Mouse (Mus musculus) forelimb bud, embryonic 11.5 days (tissue): ENCODE measurements around the gene Sugp1.
A peak's percentile ranks its signal among the peaks of the same experiment; 100 is the strongest.
"Not testable (repeated sequence)": the region's sequence is repeated elsewhere in the genome, so short reads cannot be mapped to it uniquely, and the experiment has no call there.

Experiments used
- DNase-seq: peaks from one replicate; pipeline ENCODE4 v3.0.0-alpha.2; 2012; ENCODE audit warnings: low read depth, low spot score

The Sugp1 gene

DNA sequence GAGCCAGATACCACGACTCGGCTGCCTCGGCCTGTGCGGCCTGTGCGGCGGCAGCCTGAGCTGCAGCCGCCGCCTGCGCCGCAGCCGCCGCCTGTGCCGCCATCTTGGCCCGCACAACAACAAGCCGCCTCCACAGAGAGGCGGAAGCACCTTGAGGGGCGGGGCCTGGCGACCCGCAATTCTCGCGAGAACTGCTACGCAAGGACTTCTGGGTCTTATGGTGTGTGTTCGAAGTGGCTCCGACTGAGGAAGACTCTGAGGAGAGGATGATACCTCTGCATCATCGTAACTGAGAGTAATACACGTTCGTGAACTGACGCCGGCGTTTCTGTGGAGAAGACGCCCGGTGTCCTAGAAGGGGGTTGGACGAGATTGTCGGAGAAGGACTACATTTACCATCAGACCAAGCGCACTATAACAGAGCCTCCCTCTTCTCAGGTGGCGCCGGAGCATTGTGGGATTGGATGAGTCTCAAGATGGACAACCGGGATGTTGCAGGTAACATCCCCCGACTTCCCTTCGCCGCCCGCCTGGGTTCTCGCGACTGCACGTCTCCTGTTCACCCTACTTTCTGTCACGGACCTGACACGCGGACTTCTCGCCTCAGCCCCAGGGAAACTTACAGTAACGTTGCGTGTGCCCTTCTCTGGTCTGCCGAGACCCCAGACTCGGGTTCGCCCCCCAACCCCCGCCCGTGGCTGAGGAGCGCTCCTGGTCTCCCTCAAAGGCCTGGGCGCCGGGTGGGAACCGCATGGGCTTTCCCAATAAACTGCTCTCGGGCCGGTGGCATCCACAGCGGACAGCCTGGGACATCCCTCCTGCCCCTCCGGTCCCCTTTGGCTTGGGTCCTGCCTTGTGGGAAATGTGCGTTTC is at the start of gene Sugp1, which contains the start of gene Mau2:
Gene Sugp1, plus strand, starts transcription at position 231 of the 873 bp plus-strand sequence.
Gene Mau2, minus strand, starts transcription at position 152 of the 873 bp plus-strand sequence.
- peak; percentile 98 for DNase-seq

DNA sequence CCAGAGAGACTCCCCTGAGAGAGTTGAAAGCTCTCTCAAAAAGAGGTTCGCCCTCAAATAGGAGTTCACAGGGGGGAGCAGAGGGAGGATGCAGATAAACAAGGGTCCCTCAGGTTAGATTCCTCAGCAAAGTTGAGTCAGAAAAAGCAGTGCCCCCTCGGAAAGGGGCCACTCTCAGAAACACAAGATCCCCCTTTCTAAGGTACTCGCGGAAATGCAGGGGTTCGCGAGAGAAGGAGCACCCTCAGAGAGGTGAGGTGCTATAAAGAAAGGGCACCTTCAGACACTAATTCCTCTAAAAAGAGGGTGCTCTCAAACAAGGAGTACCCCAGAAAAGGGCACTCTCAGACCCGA is 47.2 kb upstream of the Sugp1 start:
- DNase-seq, result no peak

DNA sequence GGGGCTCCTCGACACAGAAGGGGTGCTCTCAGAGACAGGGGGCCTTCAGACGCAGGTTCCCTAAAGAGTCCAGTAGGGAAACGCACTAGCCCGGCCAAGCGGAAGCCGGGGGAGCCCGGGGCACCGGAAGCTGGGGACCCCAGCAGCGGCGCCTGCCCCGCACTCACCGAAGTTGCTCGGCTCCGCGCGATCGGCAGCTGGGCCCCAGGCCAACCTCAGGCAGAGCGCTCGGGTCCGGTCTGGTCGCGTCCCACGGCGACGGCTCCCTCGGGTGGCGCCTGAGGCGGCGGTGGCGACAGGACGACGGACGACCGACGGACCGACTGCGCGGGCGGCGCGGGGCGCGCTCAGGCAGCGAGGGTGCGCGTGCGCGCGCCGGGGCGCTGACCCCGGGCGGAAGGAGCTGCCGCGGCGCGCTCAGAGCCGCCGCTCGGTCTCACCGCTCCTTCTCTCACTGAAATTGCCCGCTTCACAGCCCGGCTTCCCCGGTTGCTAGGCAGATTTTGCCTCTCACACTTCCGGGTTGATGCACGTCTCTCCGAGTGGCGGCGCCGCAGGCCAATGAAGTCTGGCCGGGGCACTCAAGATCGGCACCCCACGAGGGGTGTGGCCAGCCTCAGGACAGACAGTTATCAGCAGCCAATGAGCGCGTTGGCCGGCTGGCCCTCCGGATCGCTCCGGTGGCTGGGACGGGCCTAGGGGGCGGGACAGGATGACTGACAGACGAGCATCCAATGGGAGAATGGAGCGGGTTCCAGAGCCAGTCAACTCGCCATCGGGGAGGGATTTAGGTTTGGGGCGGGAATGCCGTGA is 46.6 kb upstream of the Sugp1 start, which contains the start of gene Gatad2a:
Gene Gatad2a, minus strand, starts transcription at position 609 of the 813 bp plus-strand sequence.
- peak; percentile 99 for DNase-seq

DNA sequence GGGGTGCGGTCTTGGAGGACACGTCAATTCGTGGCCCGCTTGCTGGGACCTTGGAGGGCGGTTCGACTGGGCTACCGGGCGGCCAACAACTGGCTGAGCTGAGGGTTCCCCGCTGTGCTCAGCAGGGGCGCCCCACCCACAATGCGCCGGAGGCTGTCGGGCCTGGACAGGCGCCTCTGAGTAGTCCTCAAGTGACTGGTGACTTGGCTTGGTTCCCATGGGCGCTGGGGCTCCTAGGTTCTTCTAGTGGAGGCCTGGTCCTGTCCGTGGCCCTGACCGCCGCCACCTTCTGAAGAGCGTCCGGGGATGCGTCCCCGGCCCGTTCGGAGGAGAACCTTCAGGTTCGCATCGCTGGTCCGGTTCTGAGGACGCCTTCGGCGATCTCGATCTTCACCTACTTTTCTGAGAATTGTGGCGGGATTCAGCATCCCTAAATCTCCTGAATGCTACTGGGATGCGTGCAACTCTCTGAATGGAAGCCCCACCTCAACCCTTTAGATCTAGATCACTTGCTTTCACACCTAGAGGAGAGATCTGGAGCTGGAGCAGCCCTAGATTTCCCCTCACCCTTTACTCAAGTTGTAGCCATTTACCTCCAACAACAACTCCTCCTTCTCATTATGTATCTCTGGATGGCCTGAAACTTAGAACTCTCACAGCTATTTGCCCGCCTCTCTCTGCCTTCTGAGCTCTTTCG is 45.9 kb upstream of the Sugp1 start:
- DNase-seq, result no peak

DNA sequence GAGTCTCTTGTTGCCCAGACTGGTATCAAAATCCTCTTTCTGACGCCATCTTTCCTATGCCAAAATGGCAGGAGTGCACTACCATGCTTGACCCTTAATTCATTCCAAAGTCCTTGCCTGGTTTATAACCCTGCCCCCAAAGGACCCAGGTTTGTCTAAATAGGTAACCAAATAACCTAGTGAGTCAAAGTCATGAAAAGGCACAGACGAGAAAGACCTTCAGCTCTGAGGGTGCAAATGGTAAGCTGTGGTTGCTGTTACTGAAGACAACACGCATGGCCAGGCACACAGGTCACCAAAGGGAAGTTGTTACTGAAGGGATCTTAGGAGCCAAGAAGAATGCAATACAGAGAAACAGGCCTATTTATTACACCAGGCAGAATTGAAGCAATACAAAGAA is 43.9 kb upstream of the Sugp1 start:
- no peak for DNase-seq

DNA sequence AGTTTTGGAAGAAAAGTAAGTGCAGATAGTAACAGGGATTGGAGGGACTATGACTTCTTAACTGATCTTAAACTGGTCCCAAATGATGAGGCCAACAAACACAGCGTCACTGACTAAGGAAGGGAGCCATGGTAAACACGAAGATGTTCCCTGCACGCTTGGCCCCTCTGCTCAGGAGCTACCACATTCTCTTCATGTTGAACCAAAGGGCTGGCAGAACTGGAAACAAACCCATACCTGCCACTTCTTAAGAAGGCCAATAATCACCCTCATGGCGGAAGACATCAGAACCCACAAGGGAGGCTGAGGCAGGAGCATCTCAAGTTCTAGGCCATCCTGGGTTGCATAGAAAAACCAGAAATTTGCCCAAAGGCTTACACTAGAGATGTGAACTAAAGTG is 43.4 kb upstream of the Sugp1 start:
- DNase-seq, result no peak

DNA sequence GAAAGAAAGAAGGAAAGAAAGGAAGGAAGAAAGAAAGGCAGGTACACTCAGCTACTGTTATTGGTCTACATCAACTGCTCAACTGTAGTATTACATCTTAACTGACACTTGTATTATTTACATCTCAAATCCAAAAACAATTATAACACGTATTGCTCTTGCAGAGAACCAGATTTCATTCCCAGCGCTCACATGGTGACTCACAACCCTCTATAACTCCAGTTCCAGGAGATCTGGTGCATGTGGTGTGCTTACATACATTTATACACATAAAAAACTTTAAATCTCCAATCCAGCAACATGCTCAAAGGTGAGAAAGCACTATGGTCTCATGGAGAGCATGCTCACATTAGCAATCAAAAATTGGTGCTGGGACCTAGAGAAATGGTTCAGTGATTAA is 42.4 kb upstream of the Sugp1 start:
- no peak for DNase-seq

DNA sequence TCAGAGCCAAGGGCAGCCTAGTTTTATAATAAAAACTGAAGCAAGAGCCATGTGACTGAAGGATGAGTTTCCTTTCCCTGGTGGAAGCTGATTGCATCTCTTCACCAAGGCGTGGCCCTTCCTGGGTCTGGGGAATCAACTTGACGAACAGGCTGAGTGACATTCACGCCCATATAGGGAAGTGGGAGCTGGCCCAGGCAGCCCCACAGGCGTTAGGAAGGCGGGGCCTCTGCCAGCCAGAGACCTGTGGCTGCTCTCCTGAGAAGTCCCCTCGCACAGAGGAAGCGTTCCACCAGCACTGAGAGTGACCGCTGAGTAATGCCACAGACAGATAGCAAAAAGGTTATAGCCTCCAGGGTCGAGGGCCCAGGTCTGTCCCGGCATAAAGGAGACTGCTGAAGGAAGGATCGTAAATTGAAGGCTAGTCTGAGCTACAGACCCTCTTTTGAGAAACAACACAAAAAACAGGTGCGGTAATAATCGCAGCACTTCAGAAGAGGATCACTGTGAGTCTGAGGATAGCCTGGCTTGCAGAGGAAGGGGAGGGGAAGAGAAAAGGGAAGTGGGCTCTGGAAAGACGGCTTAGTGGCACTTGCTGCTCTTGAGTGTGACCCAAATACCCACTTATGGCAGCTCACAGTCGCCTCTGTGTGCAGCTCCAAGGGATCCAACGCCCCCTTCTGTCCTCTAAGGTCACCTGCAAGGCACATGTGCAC is 41.3 kb upstream of the Sugp1 start:
- DNase-seq, result peak; percentile 40

DNA sequence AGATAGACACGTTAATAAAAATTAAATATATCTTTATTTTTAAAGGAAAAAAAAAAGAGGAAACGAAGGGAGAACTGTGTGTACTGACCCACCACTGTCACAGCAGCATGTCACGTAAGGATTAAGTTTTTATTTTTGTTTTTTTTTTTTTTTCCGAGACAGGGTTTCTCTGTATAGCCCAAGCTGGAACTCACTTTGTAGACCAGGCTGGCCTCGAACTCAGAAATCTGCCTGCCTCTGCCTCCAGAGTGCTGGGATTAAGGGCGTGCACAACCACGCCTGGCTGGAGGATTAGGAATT is 40.8 kb upstream of the Sugp1 start:
- not testable (repeated sequence) for DNase-seq

DNA sequence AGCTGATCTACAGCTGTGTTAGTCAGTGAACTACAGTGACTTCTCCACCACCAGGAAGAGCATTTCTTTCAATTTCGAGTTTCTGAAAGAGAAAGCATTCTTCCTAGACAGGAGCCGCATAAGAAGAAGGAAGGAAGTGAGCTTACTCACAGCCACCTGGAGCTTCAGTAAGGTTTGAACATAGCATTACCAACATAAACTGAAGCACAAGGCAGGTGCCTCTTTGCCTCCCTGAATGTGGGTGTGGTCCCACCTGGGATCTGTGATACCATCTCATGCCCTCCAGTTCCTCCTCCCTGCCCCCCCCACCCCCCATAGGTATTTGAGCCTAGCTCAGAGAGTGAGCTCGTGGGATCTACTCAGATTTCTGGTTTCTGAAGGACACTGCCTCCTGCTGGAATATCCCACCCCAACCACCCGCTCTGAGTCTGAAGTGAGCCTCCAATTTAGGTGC is 39.4 kb upstream of the Sugp1 start:
- DNase-seq, result no peak

DNA sequence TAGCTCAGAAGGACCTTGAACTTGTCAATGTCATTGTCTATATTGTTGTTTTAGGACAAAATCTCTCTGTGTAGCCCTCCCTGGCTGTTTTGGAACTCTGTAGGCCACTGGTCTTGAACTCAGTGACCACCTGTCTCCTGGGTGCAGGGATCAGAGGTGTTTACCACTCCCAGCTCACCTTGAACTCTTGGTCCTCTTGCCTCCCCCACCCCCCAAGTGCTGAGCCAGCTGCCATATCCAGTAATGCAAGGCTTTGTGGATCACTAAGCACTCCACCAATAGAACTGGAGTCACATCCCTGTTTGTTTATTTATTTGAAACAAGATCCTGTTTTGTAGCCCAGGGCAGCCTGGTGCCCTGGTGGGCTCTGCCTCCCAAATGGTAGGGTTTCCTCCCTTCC is 38.3 kb upstream of the Sugp1 start:
- DNase-seq, result no peak

DNA sequence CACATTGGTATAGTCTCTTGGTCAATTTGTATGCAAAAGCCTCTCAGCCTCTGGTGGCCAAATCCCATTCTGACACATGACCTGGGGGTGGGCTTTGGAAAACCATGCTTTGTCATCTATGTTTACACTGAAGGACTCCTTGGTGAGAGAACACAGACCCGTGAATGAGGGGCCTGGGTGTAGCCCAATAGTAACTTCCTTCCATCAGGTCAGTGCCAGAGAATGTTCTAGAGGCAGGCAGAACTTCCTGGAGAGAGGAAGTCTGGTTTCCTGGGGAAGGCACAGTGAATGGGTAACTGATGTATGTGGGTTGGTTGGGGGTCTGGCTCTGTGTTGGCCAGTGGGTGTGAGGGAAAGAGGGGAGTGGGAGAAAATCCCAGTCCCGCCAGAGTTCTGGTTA is 37.4 kb upstream of the Sugp1 start:
- DNase-seq, result no peak

DNA sequence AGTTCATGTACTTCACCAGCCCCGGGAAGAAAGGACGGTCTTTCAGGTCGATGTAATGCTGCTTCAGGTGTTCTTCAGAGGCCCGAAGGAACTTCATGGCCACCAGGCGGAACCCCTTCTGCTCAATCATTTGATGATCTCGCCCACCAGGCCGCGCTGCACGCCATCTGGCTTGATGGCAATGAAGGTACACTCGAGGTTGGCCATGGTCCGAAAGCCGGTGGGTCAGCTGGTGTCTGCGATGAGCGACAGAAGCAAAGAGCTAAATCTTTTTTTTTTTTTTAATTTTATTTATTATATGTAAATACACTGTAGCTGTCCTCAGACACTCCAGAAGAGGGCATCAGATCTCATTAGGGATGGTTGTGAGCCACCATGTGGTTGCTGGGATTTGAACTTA is 31.8 kb upstream of the Sugp1 start:
- DNase-seq, result not testable (repeated sequence)

DNA sequence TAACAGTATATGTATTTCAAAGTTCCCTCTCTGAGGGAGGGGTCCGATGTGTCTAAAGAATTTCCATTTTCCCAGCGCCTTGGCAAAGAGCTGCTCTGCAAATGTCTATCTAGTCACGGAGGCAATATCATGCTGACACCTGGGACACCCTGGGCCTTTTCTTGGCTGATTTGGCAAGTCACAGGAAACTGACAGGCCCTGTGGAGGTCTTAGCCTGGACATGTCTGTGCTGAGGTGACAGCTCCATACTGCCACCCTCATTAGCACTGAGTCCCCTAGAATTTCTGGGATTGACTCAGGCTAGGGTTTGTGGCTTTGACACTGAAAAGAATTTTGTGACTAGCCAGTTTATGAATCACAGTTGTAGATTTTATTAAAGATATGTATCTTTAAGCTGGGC is 30.3 kb upstream of the Sugp1 start:
- DNase-seq, result no peak

DNA sequence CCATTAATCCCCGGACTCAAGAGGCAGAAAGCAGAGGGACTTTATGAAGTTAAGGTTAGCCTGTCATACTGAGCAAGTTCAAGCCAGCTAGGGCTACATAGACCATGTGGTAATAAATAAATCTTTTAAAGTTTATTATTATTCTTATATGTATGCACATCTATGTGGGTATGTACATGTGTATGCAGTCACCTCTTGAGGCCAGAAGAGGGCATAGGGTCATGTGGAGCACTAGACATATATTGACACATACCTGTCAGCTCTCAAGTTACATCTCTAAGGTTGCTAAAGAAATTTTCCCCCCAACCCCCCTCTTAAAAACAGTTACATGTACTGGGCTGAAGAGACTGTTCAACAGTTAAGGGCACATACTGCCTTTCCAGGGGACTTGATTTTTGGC is 29.9 kb upstream of the Sugp1 start:
- DNase-seq, result no peak

DNA sequence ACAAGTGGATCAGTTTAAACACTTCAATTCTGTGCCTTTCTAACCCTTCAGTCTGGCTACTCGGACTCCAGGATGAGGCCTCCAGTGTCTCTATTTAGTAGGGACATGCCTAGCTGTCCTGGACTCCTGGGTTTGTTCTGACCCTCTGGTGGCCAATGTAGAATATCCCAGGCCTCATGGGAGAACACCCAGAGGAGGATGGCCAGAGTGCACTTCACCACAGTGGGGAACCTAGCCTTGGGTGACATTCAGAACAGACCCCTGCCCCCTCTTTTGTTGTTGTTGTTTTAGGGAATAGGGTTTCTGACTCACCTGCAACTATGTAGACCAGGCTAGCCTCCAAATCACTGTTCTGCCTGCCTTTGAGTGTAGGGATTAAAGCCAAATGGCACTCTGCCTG is 27.6 kb upstream of the Sugp1 start:
- DNase-seq, result no peak

DNA sequence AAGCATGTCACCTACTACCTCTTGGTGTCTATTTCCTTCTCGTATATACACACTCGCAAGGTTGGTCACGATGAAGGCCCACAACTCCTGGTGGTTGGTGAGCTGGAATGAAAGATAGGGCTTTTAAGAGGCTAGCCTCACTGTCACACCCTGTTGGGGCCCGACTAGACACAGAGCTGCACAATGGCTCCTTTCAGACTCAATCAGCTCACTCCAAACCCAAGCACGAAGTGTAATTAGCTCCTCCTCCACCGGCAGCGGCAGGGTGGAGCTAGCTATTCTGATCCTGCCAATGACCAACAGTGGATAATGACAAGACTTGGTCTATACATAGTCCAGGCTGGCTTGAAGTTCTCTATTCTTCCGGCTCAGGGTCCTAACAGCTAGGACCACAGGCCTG is 19.0 kb upstream of the Sugp1 start:
- no peak for DNase-seq

DNA sequence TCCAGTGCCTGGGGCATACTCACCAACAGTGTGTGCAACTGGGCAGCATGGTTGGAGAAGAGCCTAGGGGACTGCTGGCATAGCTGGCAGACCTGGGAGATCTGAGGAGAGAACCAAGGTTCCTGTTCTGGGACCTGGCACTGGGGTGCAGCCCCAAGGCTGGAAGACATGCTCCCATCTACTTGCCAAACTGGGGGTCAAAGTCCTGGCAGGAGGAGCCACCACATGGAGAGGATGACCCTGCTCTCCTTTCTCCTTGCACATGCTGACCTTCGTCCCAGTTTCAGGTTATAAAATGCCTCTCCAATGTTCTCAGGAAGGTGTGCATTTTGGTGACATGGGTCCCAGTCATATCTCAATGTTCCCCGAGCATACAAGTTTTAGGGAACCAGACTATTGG is 16.5 kb upstream of the Sugp1 start:
- no peak for DNase-seq

DNA sequence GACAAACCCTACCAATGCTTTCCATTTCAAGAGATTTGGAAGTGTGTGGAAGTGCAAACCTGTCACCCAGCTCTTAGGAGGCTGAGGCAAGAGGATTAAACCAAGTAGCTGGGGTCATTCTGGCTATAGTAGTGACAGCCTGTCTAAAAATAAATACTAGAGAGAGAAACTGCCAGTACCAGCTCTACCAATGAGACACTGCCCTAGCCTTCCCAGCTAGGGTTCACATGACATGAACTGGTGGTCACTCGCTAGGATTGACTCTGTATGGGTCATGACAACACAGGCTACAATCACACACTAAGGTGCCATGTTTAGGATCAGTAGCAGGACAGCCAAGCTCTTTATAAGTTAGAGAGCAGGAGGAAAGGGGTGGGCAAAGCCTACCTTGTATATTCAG is 12.4 kb upstream of the Sugp1 start:
- DNase-seq, result no peak

DNA sequence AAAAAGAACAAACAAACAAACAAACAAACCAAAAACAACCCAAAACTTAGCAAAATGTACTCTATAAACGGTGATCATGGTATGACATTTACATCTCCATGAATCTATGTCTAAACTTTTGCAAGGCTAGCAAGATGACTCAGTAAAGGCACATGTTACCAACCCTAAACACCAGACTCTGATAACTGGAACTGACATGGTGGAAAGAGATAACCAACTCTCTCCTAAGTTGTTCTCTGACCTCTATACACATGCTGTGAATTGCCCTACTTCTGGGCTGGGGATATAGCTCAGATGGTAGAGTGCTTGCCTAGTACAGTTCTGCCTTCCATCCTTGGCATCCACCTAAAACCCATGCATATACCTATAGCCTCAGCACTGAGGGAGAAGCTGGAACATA is 4.6 kb upstream of the Sugp1 start:
- DNase-seq, result no peak

DNA sequence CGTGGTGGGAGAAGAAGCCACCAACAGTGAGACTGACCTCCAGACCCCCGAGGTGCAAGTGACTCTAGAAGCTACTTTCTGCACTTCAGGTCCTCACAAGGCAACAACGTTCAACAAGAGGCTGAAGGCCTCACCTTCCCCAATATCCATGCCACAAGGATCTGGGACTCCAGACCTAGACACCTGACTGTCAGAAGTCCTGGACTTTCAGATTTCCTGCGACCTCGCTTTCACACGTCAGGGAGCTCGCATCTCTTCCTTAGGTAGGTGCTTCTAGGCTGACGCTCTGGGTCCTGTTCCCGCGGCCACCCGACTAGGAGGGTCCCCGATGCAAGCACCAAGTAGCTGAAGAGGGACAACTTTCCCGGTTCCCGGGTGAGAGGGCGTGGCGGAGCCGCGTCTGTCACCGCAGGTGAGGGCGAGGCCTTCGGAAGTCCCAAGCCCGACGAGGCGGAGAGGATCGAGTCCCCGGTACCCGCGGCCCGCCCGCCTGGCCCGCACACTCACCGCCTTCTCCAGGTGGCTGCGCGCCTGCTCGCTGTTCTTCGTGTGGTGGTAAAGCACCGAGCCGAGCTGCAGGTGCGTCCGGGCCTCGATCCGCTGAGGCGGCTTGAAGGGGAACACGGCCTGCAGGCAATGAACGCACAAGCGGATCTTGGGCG is 597 bp upstream of the Sugp1 start:
- no peak for DNase-seq
